Mouse (Mus musculus) myocyte (in vitro differentiated cells): Measurements from ENCODE around the gene Osmr. TPM values are rescaled to one million over a fixed set of nuclear protein-coding genes. Genes with fewer than 3 reads are reported as not detected.

ENCODE experiments used
- H3K27me3 ChIP-seq: one replicate; pipeline ENCODE4 v1.6.1; 2011; ENCODE audit not compliant: control insufficient read depth, insufficient read depth, insufficient read length
- H3K36me3 ChIP-seq: one replicate; pipeline ENCODE4 v1.6.1; 2011; ENCODE audit not compliant: control insufficient read depth, insufficient read depth
- H3K4me2 ChIP-seq: one replicate; pipeline ENCODE4 v1.6.1; 2011; ENCODE audit warnings: low read depth, control low read depth
- H3K4me3 ChIP-seq: one replicate; pipeline ENCODE4 v1.5.1; 2011; ENCODE audit warnings: mild to moderate bottlenecking, control low read depth, moderate library complexity
- H3K79me2 ChIP-seq: one replicate; pipeline ENCODE4 v1.6.1; 2011; ENCODE audit not compliant: control insufficient read depth, insufficient read depth
- H3ac ChIP-seq: one replicate; pipeline ENCODE4 v1.6.1; 2011; ENCODE audit not compliant: control insufficient read depth, insufficient read length
- CEBPB ChIP-seq: IDR thresholded peaks from 2 replicates; pipeline ENCODE4 v1.6.1; 2011; ENCODE audit warnings: mild to moderate bottlenecking, moderate library complexity; ENCODE audit not compliant: poor library complexity, insufficient read depth, severe bottlenecking
- E2F4 ChIP-seq: IDR thresholded peaks from one replicate; pipeline ENCODE4 v1.6.1; 2011; ENCODE audit warnings: mild to moderate bottlenecking, control low read depth, moderate library complexity; ENCODE audit not compliant: insufficient read depth
- MAX ChIP-seq: IDR thresholded peaks from one replicate; pipeline ENCODE4 v1.6.1; 2011; ENCODE audit warnings: low read depth, mild to moderate bottlenecking, control low read depth
- MYOD1 ChIP-seq, 3 experiments: IDR thresholded peaks; one replicate each; pipeline ENCODE4 v1.6.1; 2011; ENCODE audit warnings: control low read depth in 2 of 3, low read depth in 2 of 3, mild to moderate bottlenecking in 2 of 3, moderate library complexity in 1 of 3; ENCODE audit not compliant: insufficient read length in 2 of 3, control insufficient read depth in 1 of 3
- MYOG ChIP-seq, 3 experiments: IDR thresholded peaks; one replicate each; pipeline ENCODE4 v1.6.1; 2011; ENCODE audit warnings: control low read depth in 2 of 3, low read depth in 2 of 3, mild to moderate bottlenecking in 2 of 3; ENCODE audit not compliant: insufficient read length in 2 of 3, control insufficient read depth in 1 of 3, insufficient read depth in 1 of 3
- POLR2A ChIP-seq: IDR thresholded peaks from one replicate; pipeline ENCODE4 v1.6.1; 2011; ENCODE audit warnings: low read depth, mild to moderate bottlenecking, control low read depth, moderate library complexity; ENCODE audit not compliant: insufficient read length
- POLR2AphosphoS2 ChIP-seq: IDR thresholded peaks from one replicate; pipeline ENCODE4 v1.6.1; 2011; ENCODE audit warnings: low read depth, control low read depth; ENCODE audit not compliant: insufficient read length
- REST ChIP-seq: IDR thresholded peaks from one replicate; pipeline ENCODE4 v1.6.1; 2011; ENCODE audit warnings: mild to moderate bottlenecking, control low read depth, moderate library complexity; ENCODE audit not compliant: insufficient read depth, insufficient read length
- SRF ChIP-seq: IDR thresholded peaks from one replicate; pipeline ENCODE4 v1.6.1; 2011; ENCODE audit warnings: low read depth; ENCODE audit not compliant: control insufficient read depth, insufficient read length
- TCF12 ChIP-seq: IDR thresholded peaks from one replicate; pipeline ENCODE4 v1.6.1; 2011; ENCODE audit warnings: mild to moderate bottlenecking, control low read depth; ENCODE audit not compliant: poor library complexity, insufficient read depth, severe bottlenecking
- TCF3 ChIP-seq: IDR thresholded peaks from one replicate; pipeline ENCODE4 v1.6.1; 2011; ENCODE audit warnings: low read depth, control low read depth; ENCODE audit not compliant: insufficient read length
- USF1 ChIP-seq: IDR thresholded peaks from one replicate; pipeline ENCODE4 v1.6.1; 2011; ENCODE audit warnings: low read depth, mild to moderate bottlenecking, control low read depth, moderate library complexity
- polyA plus RNA-seq: library from polyadenylated mRNA; unstranded; fragments of >200 nt; fragmentation: generic; extraction: Trizol; gene quantifications from one replicate; pipeline ENCODE4 v1.2.1, GENCODE M21; 2012; ENCODE audit warnings: missing spikeins

Gene Osmr
- polyA plus RNA-seq, 1 experiment = 6.2 TPM

GRCm38 (mm10) chr15:6906260-6907047 lies 31.7 kb upstream of the Osmr start:
- Histone ChIP-seq H3K27me3 (no peaks in the 10 kb centered on the region), H3ac (no peak overlapping the region), H3K79me2 (no peaks in the 10 kb centered on the region), H3K4me2 (no peak overlapping the region), H3K36me3 (no peaks in the 10 kb centered on the region), H3K4me3 (no peak overlapping the region)
- TF ChIP-seq CEBPB = no peak
- no peak for TF ChIP-seq MYOD1 (IDR thresholded peaks at IDR 0.05; ENCODE audit: control insufficient read depth in 1 of 3, insufficient read length in 2 of 3, low read depth in 2 of 3)
- TF ChIP-seq REST = no peak
- no peak for TF ChIP-seq TCF12
- TF ChIP-seq POLR2AphosphoS2 = no peak
- TF ChIP-seq USF1 = no peak
- TF ChIP-seq MAX = no peak

GRCm38 (mm10) chr15:6905726-6906125 lies 31.0 kb upstream of the Osmr start:
- Histone ChIP-seq H3K4me3 (no peak overlapping the region), H3K27me3 (no peaks in the 10 kb centered on the region), H3ac (no peak overlapping the region), H3K4me2 (no peak overlapping the region), H3K79me2 (no peaks in the 10 kb centered on the region), H3K36me3 (no peaks in the 10 kb centered on the region)
- TF ChIP-seq E2F4 (no peak), POLR2AphosphoS2 (no peak), POLR2A (no peak), CEBPB (no peak)

GRCm38 (mm10) chr15:6903286-6903975 lies 28.7 kb upstream of the Osmr start:
- Histone ChIP-seq H3K36me3 (no peaks in the 10 kb centered on the region), H3ac (no peak overlapping the region), H3K4me2 (no peak overlapping the region), H3K4me3 (no peak overlapping the region), H3K27me3 (no peaks in the 10 kb centered on the region), H3K79me2 (no peaks in the 10 kb centered on the region)
- TF ChIP-seq POLR2AphosphoS2 (no peak), MAX (no peak), TCF3 (no peak), TCF12 (no peak), POLR2A (no peak), USF1 (no peak), MYOG (IDR thresholded peaks at IDR 0.05; ENCODE audit: control insufficient read depth in 1 of 3, insufficient read depth in 1 of 3, insufficient read length in 2 of 3, low read depth in 2 of 3) (no peak), E2F4 (no peak), MYOD1 (IDR thresholded peaks at IDR 0.05; ENCODE audit: control insufficient read depth in 1 of 3, insufficient read length in 2 of 3, low read depth in 2 of 3) (no peak), REST (no peak), SRF (no peak), CEBPB (no peak)

GRCm38 (mm10) chr15:6901982-6902639 lies 27.3 kb upstream of the Osmr start:
- H3K79me2 ChIP-seq = no peaks in the 10 kb centered on the region
- TF ChIP-seq TCF3 (no peak), MYOD1 (IDR thresholded peaks at IDR 0.05; ENCODE audit: control insufficient read depth in 1 of 3, insufficient read length in 2 of 3, low read depth in 2 of 3) (no peak)
- no peak overlapping the region for H3K4me3 ChIP-seq
- no peaks in the 10 kb centered on the region for H3K36me3 ChIP-seq
- no peak overlapping the region for H3ac ChIP-seq
- H3K4me2 ChIP-seq = no peak overlapping the region
- H3K27me3 ChIP-seq = no peaks in the 10 kb centered on the region

- no peak overlapping the region for H3K4me2 ChIP-seq
- no peaks in the 10 kb centered on the region for H3K27me3 ChIP-seq
- H3K79me2 ChIP-seq = no peaks in the 10 kb centered on the region
- H3K4me3 ChIP-seq = no peak overlapping the region
- H3ac ChIP-seq = no peak overlapping the region
- H3K36me3 ChIP-seq = no peaks in the 10 kb centered on the region
- TF ChIP-seq TCF12 (no peak), MYOG (IDR thresholded peaks at IDR 0.05; ENCODE audit: control insufficient read depth in 1 of 3, insufficient read depth in 1 of 3, insufficient read length in 2 of 3, low read depth in 2 of 3) (no peak), POLR2AphosphoS2 (no peak), TCF3 (no peak), REST (no peak)
These were observed 26.5 kb upstream of the Osmr start for GRCm38 (mm10) chr15:6901236-6901635.
